Mouse (Mus musculus) olfactory bulb, adult 2 months (tissue): ENCODE data around the gene Ctcf.

ENCODE experiments used
- CTCF ChIP-seq: fragments of 200-500 bp; IDR thresholded peaks from 2 replicates; pipeline ENCODE4 v1.5.1; 2012; ENCODE audit warnings: low read depth, mild to moderate bottlenecking, low read length, moderate library complexity; ENCODE audit not compliant: insufficient read depth
- POLR2A ChIP-seq: fragments of 200-500 bp; IDR thresholded peaks from 2 replicates; pipeline ENCODE4 v1.6.1; 2012; ENCODE audit warnings: mild to moderate bottlenecking, low read depth, low read length, moderate library complexity; ENCODE audit not compliant: insufficient read depth

DNA sequence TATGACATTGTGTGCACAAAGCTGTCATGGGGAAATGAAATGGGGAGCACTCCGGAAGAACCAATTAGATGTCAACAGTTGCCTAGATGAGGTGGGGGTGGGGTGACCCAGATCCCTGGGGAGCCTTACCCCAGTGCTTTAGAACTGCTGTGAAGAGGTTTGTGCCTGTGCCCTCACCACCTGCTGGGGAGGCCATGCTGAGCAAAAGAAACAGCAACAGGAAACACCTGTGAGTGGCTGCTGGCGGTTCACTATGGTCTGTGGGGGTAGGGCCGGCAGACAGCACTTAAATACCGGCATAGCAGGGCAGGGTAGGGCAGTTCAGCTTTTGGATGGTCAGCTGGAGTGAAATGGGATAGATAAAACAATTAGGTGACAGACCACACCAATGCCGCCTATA is 13.2 kb upstream of the Ctcf start:
- TF ChIP-seq CTCF (no peak), POLR2A (no peak)
